Mouse (Mus musculus) olfactory bulb, adult 2 months (tissue): ENCODE data around the gene Stxbp2.

Experiments used
- CTCF ChIP-seq: fragments of 200-500 bp; IDR thresholded peaks from 2 replicates; pipeline ENCODE4 v1.5.1; 2012; ENCODE audit warnings: low read depth, mild to moderate bottlenecking, low read length, moderate library complexity; ENCODE audit not compliant: insufficient read depth
- POLR2A ChIP-seq: fragments of 200-500 bp; IDR thresholded peaks from 2 replicates; pipeline ENCODE4 v1.6.1; 2012; ENCODE audit warnings: mild to moderate bottlenecking, low read depth, low read length, moderate library complexity; ENCODE audit not compliant: insufficient read depth

DNA sequence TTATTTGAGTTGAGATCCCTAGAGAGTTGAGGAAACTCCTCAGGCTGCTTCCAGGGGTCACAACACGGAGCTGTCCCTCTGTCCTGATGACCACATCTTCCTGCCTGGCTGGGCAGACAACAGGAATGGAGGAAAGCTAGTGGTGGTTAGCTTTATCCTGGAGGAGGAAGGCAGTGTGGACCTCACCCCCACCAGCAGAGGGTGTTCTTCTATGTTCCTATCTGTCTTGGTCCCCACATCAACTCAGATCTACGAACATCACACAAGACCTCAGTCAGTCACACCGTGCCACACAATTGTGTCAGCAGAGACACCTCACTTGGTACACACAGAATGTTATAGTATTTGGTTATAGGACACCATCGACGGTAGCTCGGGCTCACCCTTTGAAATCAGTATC is 56.8 kb downstream of the Stxbp2 start:
- TF ChIP-seq POLR2A = no peak
- TF ChIP-seq CTCF = no peak
